Mouse (Mus musculus): ENCODE measurements around the gene B4galt4. TPM values are rescaled to one million over a fixed set of nuclear protein-coding genes. Genes with fewer than 3 reads are reported as not detected.

Gene B4galt4
- polyA plus RNA-seq, 1 experiment from 2014 or later: 21.2 TPM

DNA sequence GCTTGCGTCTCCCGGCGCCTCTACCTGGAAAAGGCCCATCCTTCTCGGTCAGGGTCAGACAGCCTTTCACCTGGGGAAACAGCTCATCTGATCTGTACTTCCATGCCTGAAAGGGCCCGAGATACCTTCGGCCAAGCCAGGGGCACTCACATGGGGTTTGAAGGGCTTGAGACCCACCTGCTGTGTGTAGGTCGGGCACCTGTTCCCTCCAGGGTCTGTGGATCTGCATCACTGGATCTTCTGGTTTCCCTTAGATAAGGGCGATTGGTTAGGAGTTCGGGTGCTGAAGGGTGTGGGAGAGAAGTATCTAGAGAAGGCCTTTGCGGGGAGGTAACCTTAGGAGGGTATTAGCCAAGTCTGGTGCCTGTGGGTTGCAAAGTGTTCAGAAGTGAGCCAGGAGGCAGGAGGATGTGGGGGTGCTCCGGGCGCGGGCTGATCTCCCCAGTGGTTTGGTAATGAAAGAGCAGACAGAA is 631 bp downstream of the B4galt4 start:
- TF ChIP-seq CTCF (IDR thresholded peaks at IDR 0.05; ENCODE audit: low read depth): no peak
- H3K27ac ChIP-seq (ENCODE audit: low read depth, low read length): peak overlapping the region; percentile 76
- peak; percentile 60 for ATAC-seq
- peak overlapping the region; percentile 90 for H3K4me2 ChIP-seq (replicated peaks; ENCODE audit: low read depth)
- H3K4me1 ChIP-seq (replicated peaks; ENCODE audit: control insufficient read depth, insufficient read depth, low read length): 0 out of 2 replicates have a peak, but pooled peaks cover 4% of the 10 kb centered on the region
- H3K4me3 ChIP-seq (ENCODE audit: low read depth, low read length): peak overlapping the region; percentile 81
- H3K36me3 ChIP-seq (ENCODE audit: control insufficient read depth, insufficient read depth): no peaks in the 10 kb centered on the region
- no peaks in the 10 kb centered on the region for H3K27me3 ChIP-seq (replicated peaks; ENCODE audit: control insufficient read depth, insufficient read depth, low read length)
- H3K9me3 ChIP-seq (ENCODE audit: control insufficient read depth): no peaks in the 10 kb centered on the region
- WGBS: under 1% methylated on average over 13 of the region's 13 CpGs
- H3K9ac ChIP-seq (ENCODE audit: low read depth, low read length): peak overlapping the region; percentile 83

GRCm38 (mm10) chr16:38743941-38744673 is 2.0 kb downstream of the B4galt4 start:
- Histone ChIP-seq H3K9me3 (ENCODE audit: control insufficient read depth) (no peaks in the 10 kb centered on the region), H3K27ac (ENCODE audit: low read depth, low read length) (no peak overlapping the region), H3K4me2 (replicated peaks; ENCODE audit: low read depth) (no peak overlapping the region), H3K4me3 (ENCODE audit: low read depth, low read length) (no peak overlapping the region), H3K27me3 (replicated peaks; ENCODE audit: control insufficient read depth, insufficient read depth, low read length) (no peaks in the 10 kb centered on the region), H3K36me3 (ENCODE audit: control insufficient read depth, insufficient read depth) (no peaks in the 10 kb centered on the region), H3K4me1 (replicated peaks; ENCODE audit: control insufficient read depth, insufficient read depth, low read length) (0 out of 2 replicates have a peak, but pooled peaks cover 4% of the 10 kb centered on the region), H3K9ac (ENCODE audit: low read depth, low read length) (no peak overlapping the region)
- 90% methylated on average over 10 of the region's 10 CpGs for WGBS
- no peak for TF ChIP-seq CTCF (IDR thresholded peaks at IDR 0.05; ENCODE audit: low read depth)
- no peak for ATAC-seq

GRCm38 (mm10) chr16:38750803-38751202 is 8.7 kb downstream of the B4galt4 start:
- H3K4me1 ChIP-seq (replicated peaks; ENCODE audit: control insufficient read depth, insufficient read depth, low read length): no peaks in the 10 kb centered on the region
- no peak overlapping the region for H3K27ac ChIP-seq (ENCODE audit: low read depth, low read length)
- H3K27me3 ChIP-seq (replicated peaks; ENCODE audit: control insufficient read depth, insufficient read depth, low read length): no peaks in the 10 kb centered on the region
- no peak overlapping the region for H3K4me3 ChIP-seq (ENCODE audit: low read depth, low read length)
- peak; percentile 62 for ATAC-seq
- 47% methylated on average over 6 of the region's 6 CpGs for WGBS
- H3K9ac ChIP-seq (ENCODE audit: low read depth, low read length): no peak overlapping the region
- no peak for TF ChIP-seq CTCF (IDR thresholded peaks at IDR 0.05; ENCODE audit: low read depth)
- H3K9me3 ChIP-seq (ENCODE audit: control insufficient read depth): no peaks in the 10 kb centered on the region
- no peak overlapping the region for H3K4me2 ChIP-seq (replicated peaks; ENCODE audit: low read depth)
- H3K36me3 ChIP-seq (ENCODE audit: control insufficient read depth, insufficient read depth): peaks cover 2% of the 10 kb centered on the region; the same call in 1 of the 2 replicates

DNA sequence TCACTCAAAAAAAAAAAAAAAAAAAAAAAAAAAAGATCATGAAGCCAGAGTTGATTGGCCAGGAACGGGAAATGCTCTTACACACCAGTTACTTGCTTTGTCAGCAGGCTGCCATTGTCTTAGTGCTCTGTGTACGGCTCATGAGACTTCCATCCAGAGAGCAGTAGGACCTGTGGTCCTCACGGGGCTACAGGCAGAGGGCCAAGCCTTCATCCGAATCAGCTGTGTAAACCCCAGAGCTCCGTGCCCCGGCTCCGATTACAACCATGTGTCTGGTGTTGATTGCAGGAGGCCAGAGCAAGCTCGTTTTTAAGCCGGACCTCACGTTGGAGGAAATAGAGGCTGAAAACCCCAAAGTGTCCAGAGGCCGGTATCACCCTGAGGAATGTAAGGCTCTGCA is 11.6 kb downstream of the B4galt4 start:
- H3K4me1 ChIP-seq (replicated peaks; ENCODE audit: control insufficient read depth, insufficient read depth, low read length): 0 out of 2 replicates have a peak, but pooled peaks cover 4% of the 10 kb centered on the region
- no peak overlapping the region for H3K4me2 ChIP-seq (replicated peaks; ENCODE audit: low read depth)
- TF ChIP-seq CTCF (IDR thresholded peaks at IDR 0.05; ENCODE audit: low read depth): no peak
- H3K27me3 ChIP-seq (replicated peaks; ENCODE audit: control insufficient read depth, insufficient read depth, low read length): no peaks in the 10 kb centered on the region
- H3K9ac ChIP-seq (ENCODE audit: low read depth, low read length): no peak overlapping the region
- H3K9me3 ChIP-seq (ENCODE audit: control insufficient read depth): no peaks in the 10 kb centered on the region
- WGBS: 63% methylated on average over 11 of the region's 11 CpGs
- H3K36me3 ChIP-seq (ENCODE audit: control insufficient read depth, insufficient read depth): peaks cover 13% of the 10 kb centered on the region
- no peak overlapping the region for H3K27ac ChIP-seq (ENCODE audit: low read depth, low read length)
- H3K4me3 ChIP-seq (ENCODE audit: low read depth, low read length): no peak overlapping the region
- no peak for ATAC-seq

DNA sequence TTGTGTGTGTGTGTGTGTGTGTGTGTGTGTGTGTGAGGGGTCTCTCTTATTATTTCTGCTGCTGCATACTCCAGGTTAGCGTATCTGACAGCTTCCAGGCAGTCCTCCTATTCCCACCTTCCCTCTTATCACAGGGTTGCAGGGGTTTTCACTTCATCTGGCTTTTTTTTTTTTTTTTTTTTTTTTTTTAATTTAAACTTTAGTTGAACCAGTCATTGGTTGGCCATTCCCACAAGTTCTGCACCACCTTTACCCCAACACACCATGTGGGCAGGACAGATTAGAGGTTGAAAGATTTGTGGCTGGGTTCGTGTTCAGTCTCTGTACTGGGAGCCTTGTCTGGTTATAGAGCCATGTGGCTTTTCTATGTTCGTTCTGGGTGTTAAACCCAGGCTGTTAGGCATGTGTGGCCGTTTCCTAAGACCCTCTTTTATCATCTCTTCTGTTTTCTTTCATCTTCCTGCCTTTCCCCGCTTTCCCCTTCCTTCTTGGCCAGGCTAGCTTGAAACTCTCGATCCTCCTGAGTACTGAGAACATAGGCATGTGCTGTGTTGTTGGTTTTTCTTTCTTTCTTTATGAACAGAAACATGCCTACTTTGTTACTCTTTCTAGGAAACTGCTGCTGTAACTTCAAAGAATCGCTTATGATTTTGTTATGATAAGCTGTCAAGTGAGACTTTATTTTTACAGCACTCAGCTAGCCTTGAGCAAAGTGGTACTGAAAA is 13.6 kb downstream of the B4galt4 start:
- no peak for TF ChIP-seq CTCF (IDR thresholded peaks at IDR 0.05; ENCODE audit: low read depth)
- ATAC-seq: no peak
- no peaks in the 10 kb centered on the region for H3K9me3 ChIP-seq (ENCODE audit: control insufficient read depth)
- no peak overlapping the region for H3K4me3 ChIP-seq (ENCODE audit: low read depth, low read length)
- H3K27me3 ChIP-seq (replicated peaks; ENCODE audit: control insufficient read depth, insufficient read depth, low read length): no peaks in the 10 kb centered on the region
- no peak overlapping the region for H3K27ac ChIP-seq (ENCODE audit: low read depth, low read length)
- H3K36me3 ChIP-seq (ENCODE audit: control insufficient read depth, insufficient read depth): peaks cover 31% of the 10 kb centered on the region
- H3K4me2 ChIP-seq (replicated peaks; ENCODE audit: low read depth): no peak overlapping the region
- no peak overlapping the region for H3K9ac ChIP-seq (ENCODE audit: low read depth, low read length)
- 0 out of 2 replicates have a peak, but pooled peaks cover 4% of the 10 kb centered on the region for H3K4me1 ChIP-seq (replicated peaks; ENCODE audit: control insufficient read depth, insufficient read depth, low read length)
- WGBS: 56% methylated on average over 7 of the region's 7 CpGs

DNA sequence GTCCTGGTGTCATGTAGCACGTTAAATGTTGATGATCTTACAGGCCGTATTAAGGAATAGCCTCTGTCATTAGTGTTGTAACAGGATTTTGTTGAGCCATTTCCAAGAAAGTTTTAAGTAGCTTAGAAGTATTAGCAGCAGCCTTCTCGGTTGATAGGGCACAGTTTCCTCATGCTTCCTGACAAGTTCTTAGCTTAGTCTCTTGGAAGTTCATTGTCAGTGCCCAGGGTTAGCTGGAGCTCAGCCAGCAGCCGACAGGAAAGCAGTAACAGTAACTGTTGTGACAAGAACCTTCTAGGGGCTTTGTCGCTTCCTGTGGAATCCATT is 14.1 kb downstream of the B4galt4 start:
- Histone ChIP-seq H3K4me1 (replicated peaks; ENCODE audit: control insufficient read depth, insufficient read depth, low read length) (0 out of 2 replicates have a peak, but pooled peaks cover 4% of the 10 kb centered on the region), H3K27ac (ENCODE audit: low read depth, low read length) (no peak overlapping the region), H3K9me3 (ENCODE audit: control insufficient read depth) (no peaks in the 10 kb centered on the region), H3K27me3 (replicated peaks; ENCODE audit: control insufficient read depth, insufficient read depth, low read length) (no peaks in the 10 kb centered on the region), H3K9ac (ENCODE audit: low read depth, low read length) (no peak overlapping the region), H3K36me3 (ENCODE audit: control insufficient read depth, insufficient read depth) (peaks cover 35% of the 10 kb centered on the region), H3K4me2 (replicated peaks; ENCODE audit: low read depth) (no peak overlapping the region), H3K4me3 (ENCODE audit: low read depth, low read length) (no peak overlapping the region)
- ATAC-seq: no peak
- 42% methylated on average over 5 of the region's 5 CpGs for WGBS
- no peak for TF ChIP-seq CTCF (IDR thresholded peaks at IDR 0.05; ENCODE audit: low read depth)
